Mouse (Mus musculus): ENCODE measurements at regions not wholly inside any gene's neighbourhood (a gene's known extent, or its start where the extent isn't known, plus 50 kb on each side); places are given as distances from the start of the nearest gene placed in this dataset.

- no peak for DNase-seq (ENCODE audit: extremely low read depth, low read depth)
Observed at GRCm38 (mm10) chr1:157939516-157939915, 416.6 kb downstream of the Brinp2 start.

GRCm38 (mm10) chr1:157940331-157940758, 415.8 kb downstream of the Brinp2 start:
- no peak for DNase-seq (ENCODE audit: extremely low read depth, low read depth)

GRCm38 (mm10) chr1:157957506-157957905, 398.6 kb downstream of the Brinp2 start:
- DNase-seq (ENCODE audit: extremely low read depth, low read depth), result no peak

GRCm38 (mm10) chr1:157964461-157964860, 391.7 kb downstream of the Brinp2 start:
- no peak for DNase-seq (ENCODE audit: extremely low read depth, low read depth)

- DNase-seq (ENCODE audit: extremely low read depth, low read depth), result no peak
Observed at GRCm38 (mm10) chr1:157969635-157970111, 386.5 kb downstream of the Brinp2 start.

GRCm38 (mm10) chr1:157973373-157974232, 382.5 kb downstream of the Brinp2 start:
- DNase-seq (ENCODE audit: extremely low read depth, low read depth), result peak; percentile 11

- no peak for DNase-seq (ENCODE audit: extremely low read depth, low read depth)
Observed at GRCm38 (mm10) chr1:157974656-157975055, 381.5 kb downstream of the Brinp2 start.

GRCm38 (mm10) chr1:158019161-158019560, 337.0 kb downstream of the Brinp2 start:
- no peak for DNase-seq (ENCODE audit: extremely low read depth, low read depth)

GRCm38 (mm10) chr1:158039756-158040155, 316.4 kb downstream of the Brinp2 start:
- DNase-seq (ENCODE audit: extremely low read depth, low read depth), result no peak

GRCm38 (mm10) chr1:158040334-158040733, 315.8 kb downstream of the Brinp2 start:
- no peak for DNase-seq (ENCODE audit: extremely low read depth, low read depth)

GRCm38 (mm10) chr1:158052644-158053043, 303.5 kb downstream of the Brinp2 start:
- no peak for DNase-seq (ENCODE audit: extremely low read depth, low read depth)

GRCm38 (mm10) chr1:158054961-158055360, 301.2 kb downstream of the Brinp2 start:
- DNase-seq (ENCODE audit: extremely low read depth, low read depth), result no peak

GRCm38 (mm10) chr1:158056994-158057630, 299.0 kb downstream of the Brinp2 start:
- DNase-seq (ENCODE audit: extremely low read depth, low read depth), result peak; percentile 16

GRCm38 (mm10) chr1:158057789-158058188, 298.3 kb downstream of the Brinp2 start:
- no peak for DNase-seq (ENCODE audit: extremely low read depth, low read depth)

GRCm38 (mm10) chr1:158061995-158062394, 294.1 kb downstream of the Brinp2 start:
- no peak for DNase-seq (ENCODE audit: extremely low read depth, low read depth)

GRCm38 (mm10) chr1:158082181-158082580, 273.9 kb downstream of the Brinp2 start:
- no peak for DNase-seq (ENCODE audit: extremely low read depth, low read depth)

- no peak for DNase-seq (ENCODE audit: extremely low read depth, low read depth)
Observed at GRCm38 (mm10) chr1:158085856-158086255, 270.3 kb downstream of the Brinp2 start.

GRCm38 (mm10) chr1:158097500-158097899, 258.6 kb downstream of the Brinp2 start:
- no peak for DNase-seq (ENCODE audit: extremely low read depth, low read depth)

- no peak for DNase-seq (ENCODE audit: extremely low read depth, low read depth)
Observed at GRCm38 (mm10) chr1:158119708-158120107, 236.4 kb downstream of the Brinp2 start.

GRCm38 (mm10) chr1:158124902-158125301, 231.2 kb downstream of the Brinp2 start:
- DNase-seq (ENCODE audit: extremely low read depth, low read depth), result no peak

GRCm38 (mm10) chr1:158126272-158126671, 229.9 kb downstream of the Brinp2 start:
- no peak for DNase-seq (ENCODE audit: extremely low read depth, low read depth)

- DNase-seq (ENCODE audit: extremely low read depth, low read depth), result no peak
Observed at GRCm38 (mm10) chr1:158129243-158129770, 226.8 kb downstream of the Brinp2 start.
